Mouse (Mus musculus) urinary bladder, postnatal 25 days (tissue): ENCODE measurements around the gene Ttc38.

Source experiments
- DNase-seq: peaks from one replicate; pipeline ENCODE4 v3.0.0; 2022; ENCODE audit warnings: low spot score

Ttc38 gene

DNA sequence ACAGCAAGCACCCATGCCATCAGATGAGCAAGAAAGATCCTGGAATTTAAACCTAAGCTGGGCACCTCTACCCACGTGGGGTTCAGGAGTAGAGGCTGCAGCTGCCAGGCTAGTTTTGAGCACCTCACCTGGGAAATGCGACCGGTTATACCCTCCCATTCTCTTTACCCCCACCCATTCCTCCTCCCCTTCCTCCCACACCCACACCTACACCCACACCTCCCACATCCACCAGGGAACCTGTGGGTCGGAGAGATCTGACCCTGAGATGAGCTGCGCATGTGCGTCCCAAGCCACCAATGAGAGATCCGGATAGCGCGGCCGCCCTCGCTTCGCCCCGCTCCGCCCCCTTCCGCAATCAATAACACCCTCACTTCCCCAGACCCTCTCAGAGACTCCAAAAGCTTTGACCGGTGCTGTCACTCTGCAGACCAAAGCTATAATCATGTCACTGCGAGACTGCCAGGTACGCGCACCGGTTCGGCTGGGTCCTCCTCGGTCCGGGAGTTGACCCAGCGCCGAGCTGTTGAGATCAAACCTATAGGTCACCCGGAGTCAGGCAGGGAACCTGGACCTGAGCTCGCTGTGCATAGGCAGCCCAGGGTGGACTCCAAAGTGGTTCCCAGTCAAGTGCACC lies at the start of gene Ttc38:
Gene Ttc38 (plus strand): TSS at position 353 of the 637 bp plus-strand sequence.
- peak; percentile 80 for DNase-seq

GRCm38 (mm10) chr15:85783146-85783545 lies 49.0 kb upstream of the Ttc38 start:
- DNase-seq: no peak

GRCm38 (mm10) chr15:85784341-85784740 lies 47.8 kb upstream of the Ttc38 start:
- no peak for DNase-seq

DNA sequence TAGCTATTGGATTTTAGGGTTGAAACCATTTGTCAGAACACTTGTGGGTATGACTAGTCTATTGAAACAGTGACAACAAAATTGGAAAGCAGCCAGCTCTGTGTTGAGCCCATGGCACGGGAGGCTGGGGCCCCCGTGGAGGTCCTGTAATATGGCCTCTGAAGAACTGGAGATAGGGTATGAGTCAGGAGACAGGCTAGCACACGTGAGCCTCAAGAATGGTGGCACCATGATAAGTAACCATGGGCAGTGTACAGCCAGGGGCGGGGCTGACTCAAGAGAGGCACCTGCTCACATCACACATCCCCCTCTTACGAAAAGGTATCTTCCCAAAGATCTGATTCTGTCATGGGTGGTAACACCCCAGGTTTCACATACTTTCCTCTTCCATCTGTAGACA lies 45.4 kb upstream of the Ttc38 start:
- DNase-seq: no peak

DNA sequence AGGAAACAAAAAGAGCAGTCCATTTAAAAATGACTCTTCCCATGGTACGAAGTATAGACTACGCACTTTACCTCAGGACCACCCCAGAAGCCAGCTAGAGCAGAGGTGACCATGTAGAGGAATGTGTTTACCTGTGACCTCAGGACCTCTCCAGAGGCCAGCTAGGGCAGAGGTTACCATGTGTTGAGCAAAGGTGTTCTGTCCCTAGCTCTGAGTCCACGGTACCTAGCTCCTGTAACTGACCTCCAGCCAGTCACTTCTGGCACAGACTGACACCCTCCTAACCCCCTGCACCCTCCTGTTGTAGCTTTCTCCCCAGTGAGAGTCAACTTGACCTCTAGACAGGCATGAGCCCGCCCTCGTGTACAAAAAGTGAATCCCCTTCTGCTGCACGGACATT lies 44.6 kb upstream of the Ttc38 start:
- DNase-seq: no peak

- no peak for DNase-seq
These were observed 44.1 kb upstream of the Ttc38 start for GRCm38 (mm10) chr15:85788051-85788450.

DNA sequence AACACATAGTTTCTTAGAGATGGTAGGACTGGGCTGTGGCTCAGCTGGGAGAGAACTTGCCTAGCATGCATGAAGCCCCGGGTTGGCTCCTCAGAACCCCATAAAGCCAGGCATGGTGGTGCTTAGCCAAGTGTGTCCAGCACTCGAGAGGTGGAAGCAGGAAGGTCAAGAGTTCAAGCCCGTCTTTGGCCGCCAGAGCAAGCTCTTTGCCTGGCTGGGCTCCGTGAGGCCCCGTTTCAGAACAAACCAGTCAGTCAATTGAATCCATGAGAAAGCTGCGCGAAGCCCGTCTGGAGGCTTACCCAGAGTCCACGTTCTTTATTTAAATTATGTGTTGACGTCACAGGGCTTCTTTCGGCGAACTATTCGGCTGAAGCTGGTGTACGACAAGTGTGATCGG lies 43.5 kb upstream of the Ttc38 start:
- no peak for DNase-seq

GRCm38 (mm10) chr15:85791449-85791848 lies 40.7 kb upstream of the Ttc38 start:
- no peak for DNase-seq

DNA sequence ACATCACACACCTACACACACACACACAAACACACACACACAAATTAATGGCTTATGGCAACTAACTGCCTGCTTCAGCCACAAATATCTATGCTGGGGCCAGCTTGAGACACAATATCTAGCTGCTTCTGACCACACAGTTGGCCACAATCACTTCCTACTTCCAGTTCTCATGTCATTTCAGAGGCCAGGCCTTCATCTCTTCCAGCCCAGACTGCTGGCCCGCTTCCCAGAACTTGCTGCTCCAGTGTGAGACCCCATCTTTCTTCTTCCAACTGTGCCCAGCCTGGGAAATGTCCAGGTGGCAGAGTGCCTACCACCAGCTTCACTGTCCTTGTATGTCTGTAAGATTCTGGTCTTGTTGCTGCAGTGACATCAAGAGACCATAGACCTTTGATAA lies 39.3 kb upstream of the Ttc38 start:
- no peak for DNase-seq

DNA sequence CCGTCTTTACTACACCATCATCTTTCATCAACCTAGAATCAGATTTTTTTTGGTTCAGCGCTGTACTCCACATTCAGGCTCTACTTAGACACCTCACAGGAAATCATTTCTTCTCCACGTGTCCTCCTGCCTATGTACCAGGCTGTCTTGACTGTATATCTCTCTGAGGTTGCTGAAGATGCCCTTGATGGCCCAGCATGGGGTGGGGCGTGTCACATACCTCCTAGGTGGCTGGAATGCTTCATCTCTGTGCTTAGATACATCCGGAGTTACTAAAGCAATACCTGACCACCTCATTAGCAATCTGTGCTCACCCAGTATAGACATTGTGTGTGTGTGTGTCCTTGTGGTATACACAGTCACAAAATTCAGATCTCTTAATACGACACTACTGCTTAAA lies 36.6 kb upstream of the Ttc38 start:
- no peak for DNase-seq

DNA sequence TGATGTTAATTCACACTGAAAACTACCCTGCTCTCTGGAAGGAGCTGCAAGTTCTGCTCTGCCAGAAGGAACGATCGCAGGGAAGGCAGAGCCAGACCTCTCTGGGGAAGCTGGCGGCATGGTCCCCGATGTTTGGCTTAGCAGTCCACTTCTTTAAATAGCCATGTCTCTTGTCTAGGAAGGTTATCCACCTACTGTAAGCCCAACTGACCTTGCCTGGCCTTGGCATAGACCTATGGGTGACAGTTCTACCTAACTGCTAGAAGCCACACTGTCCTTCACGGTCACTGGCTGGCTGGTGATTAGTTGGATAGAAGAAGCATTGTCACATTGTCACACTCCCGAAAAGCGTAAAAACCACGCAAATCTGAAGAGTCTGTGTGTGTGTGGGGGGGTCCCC lies 33.4 kb upstream of the Ttc38 start:
- no peak for DNase-seq

- DNase-seq: no peak
These were observed 29.2 kb upstream of the Ttc38 start for GRCm38 (mm10) chr15:85802931-85803330.

- DNase-seq: no peak
These were observed 25.2 kb upstream of the Ttc38 start for GRCm38 (mm10) chr15:85806886-85807285.

- no peak for DNase-seq
These were observed 24.7 kb upstream of the Ttc38 start for GRCm38 (mm10) chr15:85807404-85807803.

DNA sequence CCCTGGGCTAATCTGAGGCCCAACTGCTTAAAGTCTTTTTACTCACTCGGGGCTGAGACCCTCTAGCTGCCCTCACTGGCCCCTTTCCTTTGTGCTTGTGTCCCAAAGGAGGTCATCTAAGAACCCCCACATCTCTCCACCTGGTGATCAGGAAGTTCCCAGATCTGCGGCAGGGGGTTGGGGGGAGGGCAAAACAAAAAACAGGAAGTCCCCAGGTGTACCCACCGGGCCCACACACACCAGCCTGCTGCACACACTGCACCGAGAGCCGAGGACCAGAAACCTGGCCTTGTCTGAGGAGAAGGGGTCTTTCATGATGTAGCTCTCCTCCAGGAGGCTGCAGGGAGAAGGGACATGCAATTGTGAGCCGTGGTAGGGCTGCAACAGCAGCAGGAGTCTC lies 24.1 kb upstream of the Ttc38 start:
- no peak for DNase-seq

DNA sequence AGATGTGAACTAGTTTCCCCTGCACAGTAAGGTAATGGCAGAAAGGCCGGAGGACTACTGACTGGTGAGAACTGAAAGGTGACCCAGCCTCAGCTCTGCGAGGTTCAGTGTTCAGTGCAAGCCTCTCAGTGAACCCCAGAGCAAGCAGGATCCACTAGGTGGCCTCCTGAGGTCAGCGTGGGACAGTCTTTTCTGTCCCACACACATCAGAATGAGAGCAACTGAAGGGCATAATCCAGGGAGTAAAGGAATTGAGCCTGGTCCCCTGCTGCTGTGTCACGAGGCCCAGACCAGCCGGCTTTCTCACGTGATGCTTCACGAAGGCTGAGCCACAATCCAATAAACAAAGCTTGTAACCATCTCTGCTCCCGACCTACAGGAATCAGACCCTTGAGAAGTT lies 23.7 kb upstream of the Ttc38 start:
- DNase-seq: no peak

GRCm38 (mm10) chr15:85809091-85809490 lies 23.0 kb upstream of the Ttc38 start:
- no peak for DNase-seq

DNA sequence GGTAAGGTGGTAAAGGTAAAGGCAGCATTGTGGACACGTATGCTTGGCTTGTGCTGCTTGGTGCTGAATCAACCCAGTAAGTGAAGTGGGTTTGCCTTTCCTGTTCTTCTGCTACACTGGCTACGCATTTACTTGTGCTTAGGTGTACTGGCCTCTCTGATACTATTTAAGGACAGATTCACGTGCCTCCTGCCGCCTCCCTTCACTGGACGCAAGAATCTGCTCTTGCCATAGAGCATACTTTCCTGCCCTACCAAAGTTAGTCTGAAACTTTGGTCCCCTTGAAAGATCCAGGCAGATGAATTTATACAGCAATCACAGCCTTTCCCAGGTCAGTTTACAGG lies 21.7 kb upstream of the Ttc38 start:
- no peak for DNase-seq

- peak; percentile 24 for DNase-seq
These were observed 21.1 kb upstream of the Ttc38 start for GRCm38 (mm10) chr15:85810806-85811521.

DNA sequence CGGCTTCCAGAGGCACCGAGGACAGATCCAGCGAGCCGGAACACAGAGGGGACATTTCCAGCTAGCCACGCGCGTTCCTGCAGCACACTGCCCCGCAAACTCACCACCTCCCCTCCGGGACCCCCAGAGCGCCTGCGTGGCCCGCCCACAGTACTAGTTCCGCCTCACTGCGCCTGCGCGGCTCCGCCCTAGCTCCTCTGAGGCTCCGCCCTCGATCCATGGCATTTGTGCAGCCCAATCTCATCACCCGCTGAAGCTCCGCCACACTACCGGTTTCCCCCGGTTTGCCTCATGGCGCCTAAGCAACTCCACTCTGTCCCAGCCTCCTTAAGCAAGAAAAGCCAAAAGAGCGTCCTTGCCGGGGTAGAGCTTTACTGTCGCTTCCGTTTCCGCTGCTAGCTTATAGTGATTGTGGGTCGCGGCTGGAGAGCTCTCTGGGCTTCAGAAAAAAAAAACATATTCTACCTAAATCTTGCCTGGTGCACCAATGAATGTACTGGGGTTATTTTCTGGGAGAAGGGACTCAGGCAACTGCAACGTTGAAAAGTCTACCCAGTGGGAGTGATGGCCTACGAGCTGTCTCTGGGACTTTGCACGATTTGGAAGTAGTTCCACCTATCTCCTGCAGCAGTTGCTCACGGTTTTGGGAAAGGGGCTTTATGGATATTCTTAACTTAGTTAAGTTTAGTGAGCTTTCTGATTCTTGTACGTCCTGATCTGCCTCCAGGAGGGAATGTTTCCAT lies 20.4 kb upstream of the Ttc38 start, which contains the start of gene Cdpf1:
Gene Cdpf1 (minus strand): TSS at position 163 of the 743 bp plus-strand sequence.
- DNase-seq: peak; percentile 100

GRCm38 (mm10) chr15:85813428-85813827 lies 18.7 kb upstream of the Ttc38 start:
- DNase-seq: no peak

DNA sequence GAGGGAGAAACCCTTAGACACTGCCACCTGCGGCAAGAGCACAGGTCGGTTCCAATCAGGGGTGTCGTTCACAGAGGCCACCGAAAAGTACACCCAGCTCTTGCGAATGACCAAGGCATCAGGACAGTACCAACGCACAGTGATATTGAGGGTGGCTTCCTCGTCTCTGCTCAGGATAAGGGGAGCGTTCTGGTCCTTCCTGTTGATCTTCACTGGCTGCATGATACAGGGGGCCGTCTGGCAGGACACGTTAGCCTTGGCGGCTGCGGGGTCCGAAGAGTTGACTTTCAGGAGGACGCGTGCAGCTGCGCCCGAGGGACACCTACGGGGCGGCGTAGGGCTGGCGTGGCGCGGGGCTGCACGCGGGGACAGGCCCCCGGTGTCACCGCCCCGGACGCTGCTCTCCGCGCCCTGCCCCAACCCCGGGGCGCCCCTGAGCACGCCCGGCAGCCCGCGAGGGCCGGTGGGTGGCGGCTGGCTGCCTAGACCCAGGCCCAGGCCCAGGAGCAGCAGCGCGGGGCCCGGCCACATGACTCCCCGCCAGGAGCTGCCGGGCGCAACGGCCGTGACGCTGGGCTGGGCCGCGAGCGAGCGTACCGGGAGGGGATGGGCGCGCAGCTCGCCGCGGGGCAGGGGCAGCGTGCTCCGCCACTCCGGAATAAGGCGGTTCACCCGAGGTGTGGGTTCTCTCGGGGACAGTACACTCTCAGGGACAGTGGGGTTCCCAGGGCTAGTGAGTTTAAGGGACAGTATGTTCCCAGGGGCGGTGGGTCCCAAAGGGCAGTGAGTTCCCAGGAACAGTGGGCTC lies 10.7 kb upstream of the Ttc38 start, which contains the start of gene Pkdrej:
Gene Pkdrej (minus strand): TSS at position 532 of the 808 bp plus-strand sequence.
- peak; percentile 43 for DNase-seq
